Mouse (Mus musculus) neural tube, embryonic 12.5 days (tissue): Measurements from ENCODE around the gene Olfr33. TPM values are rescaled to one million over a fixed set of nuclear protein-coding genes. Genes with fewer than 3 reads are reported as not detected.

ENCODE experiments used
- ATAC-seq: fragments of 200-750 bp; cut with Nextera tagmentation; 2 replicates; pipeline ENCODE4 v1.8.0; 2017; ENCODE audit warnings: low read depth, mild to moderate bottlenecking, moderate TSS enrichment, moderate library complexity; ENCODE audit not compliant: low FRiP score
- H3K27ac ChIP-seq: fragments of 300-500 bp; sonication (generic); 2 replicates; pipeline ENCODE4 v1.5.1; 2016
- H3K27me3 ChIP-seq: fragments of 300-500 bp; sonication (generic); replicated peaks from 2 replicates; pipeline ENCODE4 v1.6.1; 2016; ENCODE audit warnings: mild to moderate bottlenecking
- H3K36me3 ChIP-seq: fragments of 300-500 bp; sonication (generic); 2 replicates; pipeline ENCODE4 v1.6.1; 2016; ENCODE audit warnings: mild to moderate bottlenecking
- H3K4me1 ChIP-seq: fragments of 300-500 bp; sonication (generic); 2 replicates; pipeline ENCODE4 v1.6.1; 2016
- H3K4me2 ChIP-seq: fragments of 300-500 bp; sonication (generic); replicated peaks from 2 replicates; pipeline ENCODE4 v1.6.1; 2016; ENCODE audit warnings: mild to moderate bottlenecking
- H3K4me3 ChIP-seq: fragments of 300-500 bp; sonication (generic); 2 replicates; pipeline ENCODE4 v1.5.1; 2016
- H3K9ac ChIP-seq: fragments of 300-500 bp; sonication (generic); 2 replicates; pipeline ENCODE4 v1.6.1; 2016; ENCODE audit warnings: mild to moderate bottlenecking
- H3K9me3 ChIP-seq: fragments of 300-500 bp; sonication (generic); 2 replicates; pipeline ENCODE4 v1.6.1; 2016; ENCODE audit warnings: mild to moderate bottlenecking
- whole genome bisulfite sequencing: fragments of 180-500 bp; shearing (Covaris S2); methylation state at CpG from one replicate; pipeline ENCODE4 v1.1.7; 2016; 5-methylcytosine and 5-hydroxymethylcytosine counted together
- polyA plus RNA-seq: library from polyadenylated mRNA; unstranded; fragments of >200 nt; fragmentation: Nextera tagmentation; extraction: Ambion mirVana; gene quantifications from 2 replicates; pipeline ENCODE4 v1.2.1, GENCODE M21; 2016

Olfr33 gene
- polyA plus RNA-seq, 1 experiment from 2014 or later = 0.08 TPM

DNA sequence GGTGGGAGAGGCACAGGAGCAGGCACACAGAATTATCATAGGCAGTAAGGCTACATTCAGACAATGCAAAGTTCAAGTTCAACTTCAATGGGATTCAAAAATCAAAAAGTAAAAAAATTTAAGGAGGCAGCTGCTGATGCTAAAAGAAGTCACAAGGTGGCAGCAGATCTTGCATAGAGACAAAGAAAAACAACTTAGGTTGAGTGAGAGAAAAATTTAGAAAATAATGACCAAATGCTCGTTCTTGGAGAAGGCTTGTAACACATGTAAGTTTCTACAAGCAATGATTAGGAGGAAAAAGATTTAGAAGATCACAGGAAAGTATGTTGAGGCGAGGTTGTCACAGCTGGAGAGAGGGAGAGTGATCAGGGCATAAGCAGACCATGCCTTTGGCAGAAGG lies 53.5 kb downstream of the Olfr33 start:
- H3K4me2 ChIP-seq = no peak overlapping the region
- no peaks in the 10 kb centered on the region for H3K27me3 ChIP-seq
- no peak overlapping the region for H3K9ac ChIP-seq
- ATAC-seq = no peak
- H3K4me3 ChIP-seq = no peak overlapping the region
- H3K36me3 ChIP-seq = no peaks in the 10 kb centered on the region
- 52% methylated on average over 2 of the region's 2 CpGs for WGBS
- H3K9me3 ChIP-seq = no peaks in the 10 kb centered on the region
- H3K27ac ChIP-seq = no peak overlapping the region
- H3K4me1 ChIP-seq = no peaks in the 10 kb centered on the region

DNA sequence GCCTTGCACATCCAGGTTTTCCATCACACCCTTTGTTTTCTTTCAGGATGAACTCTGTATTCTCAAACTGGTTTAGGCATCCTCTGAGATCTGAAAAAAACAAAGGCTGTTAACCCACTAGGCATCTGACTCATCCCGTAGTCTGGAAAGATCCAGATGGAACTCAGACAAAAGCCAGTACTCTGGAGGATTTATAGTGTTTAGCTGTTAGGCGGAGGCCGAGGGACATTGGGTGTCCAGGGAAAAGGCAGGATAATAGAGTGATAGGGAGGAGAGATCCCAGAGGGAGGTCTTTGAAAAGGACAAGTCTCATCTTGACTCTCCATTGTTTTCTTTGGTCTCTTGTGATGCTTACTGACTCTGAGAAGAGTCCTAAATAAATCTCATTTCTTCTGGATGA lies 54.3 kb downstream of the Olfr33 start, which contains the start of gene Olfr556:
TSS of gene Olfr556 (plus strand) at position 301 of the 400 bp plus-strand sequence.
- Histone ChIP-seq H3K27ac (no peak within 1 kb of the TSS), H3K4me3 (no peak within 1 kb of the TSS), H3K9me3 (no peaks in the 10 kb centered on the region), H3K4me2 (no peak within 1 kb of the TSS), H3K36me3 (no peaks in the 10 kb centered on the region), H3K4me1 (no peaks in the 10 kb centered on the region), H3K27me3 (no peaks in the 10 kb centered on the region), H3K9ac (no peak within 1 kb of the TSS)
- WGBS = 16% methylated on average over 3 of the region's 3 CpGs
- ATAC-seq = no peak

Other genes starting within 250 kb of the Olfr33 start
- gene Olfr543, start 237.4 kb downstream of the Olfr33 start, polyA plus RNA-seq = 0.45 and 0.46 TPM in 2 replicates
- gene Olfr544, start 230.8 kb downstream of the Olfr33 start, polyA plus RNA-seq = 0.05 and 0.15 TPM in 2 replicates
- gene Olfr545, start 219.5 kb downstream of the Olfr33 start, polyA plus RNA-seq = 0.10 and 0.13 TPM in 2 replicates
- not detected in 2 replicates for gene Olfr547, start 184.3 kb downstream of the Olfr33 start, polyA plus RNA-seq
- not detected in 2 replicates for gene Olfr548-ps1, start 178.2 kb downstream of the Olfr33 start, polyA plus RNA-seq
- not detected in 2 replicates for gene Olfr549, start 169.2 kb downstream of the Olfr33 start, polyA plus RNA-seq
- gene Trim21, start 153.6 kb downstream of the Olfr33 start, polyA plus RNA-seq = 0.20 TPM in 1 of 2 replicates, not detected in the other
- gene Olfr550, start 147.6 kb downstream of the Olfr33 start, polyA plus RNA-seq = not detected in 2 replicates
- not detected in 2 replicates for gene Olfr551, start 127.2 kb downstream of the Olfr33 start, polyA plus RNA-seq
- not detected in 2 replicates for gene Olfr552, start 121.3 kb downstream of the Olfr33 start, polyA plus RNA-seq
- gene Olfr553, start 100.9 kb downstream of the Olfr33 start, polyA plus RNA-seq = not detected in 2 replicates
- gene Olfr554, start 80.6 kb downstream of the Olfr33 start, polyA plus RNA-seq = not detected in 2 replicates
- not detected in 2 replicates for gene Olfr555, start 60.2 kb downstream of the Olfr33 start, polyA plus RNA-seq
- not detected in 2 replicates for gene Olfr556, start 54.2 kb downstream of the Olfr33 start, polyA plus RNA-seq
- gene Trim68, start 31.7 kb downstream of the Olfr33 start, polyA plus RNA-seq = 10.8 and 12.4 TPM in 2 replicates
- gene Olfr557, start 23.2 kb downstream of the Olfr33 start, polyA plus RNA-seq = not detected in 2 replicates
- 1.3 and 1.8 TPM in 2 replicates for gene Olfr558, start 16.9 kb downstream of the Olfr33 start, polyA plus RNA-seq
- 0.20 TPM in 1 of 2 replicates, not detected in the other for gene Olfr559, start 8.4 kb upstream of the Olfr33 start, polyA plus RNA-seq
- not detected in 2 replicates for gene Olfr560, start 40.3 kb upstream of the Olfr33 start, polyA plus RNA-seq
- gene Olfr78, start 40.4 kb upstream of the Olfr33 start, polyA plus RNA-seq = 0.19 and 0.48 TPM in 2 replicates
- 0.13 and 0.18 TPM in 2 replicates for gene Olfr561, start 52.2 kb upstream of the Olfr33 start, polyA plus RNA-seq
- not detected in 2 replicates for gene Olfr564, start 84.4 kb upstream of the Olfr33 start, polyA plus RNA-seq
- not detected in 2 replicates for gene Olfr566, start 139.7 kb upstream of the Olfr33 start, polyA plus RNA-seq
- gene Olfr568, start 158.1 kb upstream of the Olfr33 start, polyA plus RNA-seq = not detected in 2 replicates
- gene Olfr569, start 171.8 kb upstream of the Olfr33 start, polyA plus RNA-seq = not detected in 2 replicates
- gene Olfr570, start 175.5 kb upstream of the Olfr33 start, polyA plus RNA-seq = not detected in 2 replicates
- gene Olfr571, start 198.5 kb upstream of the Olfr33 start, polyA plus RNA-seq = not detected in 2 replicates
- gene Olfr572, start 205.3 kb upstream of the Olfr33 start, polyA plus RNA-seq = not detected in 2 replicates
- gene Olfr573-ps1, start 223.5 kb upstream of the Olfr33 start, polyA plus RNA-seq = not detected in 2 replicates
- not detected in 2 replicates for gene Olfr574, start 229.4 kb upstream of the Olfr33 start, polyA plus RNA-seq
- not detected in 2 replicates for gene Olfr575, start 239.7 kb upstream of the Olfr33 start, polyA plus RNA-seq
- gene Olfr576, start 243.6 kb upstream of the Olfr33 start, polyA plus RNA-seq = not detected in 2 replicates